Mouse (Mus musculus) large intestine, adult 2 months (tissue): ENCODE results near the gene Lrp8. TPM values are rescaled to one million over a fixed set of nuclear protein-coding genes. Genes with fewer than 3 reads are reported as not detected.

Experiments used
- DNase-seq: peaks from one replicate; pipeline ENCODE4 v3.0.0-alpha.2; 2012; ENCODE audit warnings: low read depth, low spot score
- whole genome bisulfite sequencing: fragments of 180-500 bp; shearing (Covaris S2); methylation state at CpG from one replicate; pipeline ENCODE4 v1.1.7; 2018; 5-methylcytosine and 5-hydroxymethylcytosine counted together
- polyA plus RNA-seq: library from polyadenylated mRNA; depleted of rRNA; stranded (reverse); fragments of >200 nt; gene quantifications from 2 replicates; pipeline ENCODE4 v1.2.3, GENCODE M21; 2012

The Lrp8 gene
- polyA plus RNA-seq, 1 experiment, result 2.3 TPM

DNA sequence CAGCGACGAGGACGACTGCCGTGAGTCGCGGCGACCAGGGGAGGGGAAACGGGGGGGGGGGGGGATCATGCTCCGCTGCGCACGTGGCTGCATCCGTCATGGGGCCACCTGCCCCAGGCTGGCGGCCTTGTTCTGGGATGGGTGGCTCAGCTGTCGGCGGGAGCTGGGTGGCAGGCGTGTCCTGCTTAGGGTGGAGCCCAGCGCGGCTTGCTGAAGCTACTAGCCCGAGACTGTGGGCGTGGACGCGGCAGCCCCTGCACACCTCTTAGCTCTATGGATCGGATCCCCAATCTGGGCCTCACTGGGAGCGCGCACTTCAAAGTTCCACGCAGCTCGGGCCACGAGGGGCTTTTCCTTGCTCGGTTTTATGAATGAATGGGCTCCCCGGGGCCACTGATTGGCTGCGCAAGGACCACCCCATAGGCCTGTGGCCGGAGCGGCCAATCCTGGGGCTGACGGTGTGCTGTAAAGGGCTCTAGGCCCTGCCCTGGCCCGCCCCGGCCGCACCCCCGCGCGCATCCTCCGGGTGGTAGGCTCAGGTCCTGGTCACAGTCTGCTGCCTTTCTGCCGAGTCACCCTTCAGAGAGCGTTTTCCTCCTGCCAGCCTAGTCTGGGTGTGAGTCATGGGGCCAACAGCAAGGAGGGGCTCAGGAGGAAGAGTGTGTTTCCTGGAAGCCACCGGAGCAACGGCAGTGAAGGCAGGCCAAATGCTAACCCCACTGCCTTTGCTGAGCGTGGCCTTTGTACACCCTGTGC is 1.5 kb downstream of the Lrp8 start:
- peak; percentile 62 for DNase-seq
- under 1% methylated on average over 44 of the region's 46 CpGs for WGBS

DNA sequence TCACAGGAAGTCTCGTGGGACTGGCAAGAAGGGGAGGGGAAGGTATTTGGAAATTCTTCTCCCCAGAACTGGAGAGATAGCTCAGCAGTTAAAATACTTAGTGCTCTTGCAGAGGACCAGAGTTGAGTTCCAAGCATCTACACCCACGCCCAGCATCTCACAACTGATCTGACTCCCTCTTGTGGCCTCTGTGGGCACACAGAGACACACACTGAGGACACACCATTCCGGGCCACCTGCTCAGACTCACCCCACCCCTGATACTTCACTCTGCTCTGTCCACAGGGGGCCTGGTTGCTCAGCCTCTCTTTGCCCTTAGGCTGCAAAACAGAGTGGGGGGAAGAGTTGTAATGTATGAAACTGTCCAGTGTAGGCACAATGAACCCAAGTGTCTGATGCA is 3.4 kb downstream of the Lrp8 start:
- no peak for DNase-seq
- WGBS, result 77% methylated on average over 3 of the region's 3 CpGs

DNA sequence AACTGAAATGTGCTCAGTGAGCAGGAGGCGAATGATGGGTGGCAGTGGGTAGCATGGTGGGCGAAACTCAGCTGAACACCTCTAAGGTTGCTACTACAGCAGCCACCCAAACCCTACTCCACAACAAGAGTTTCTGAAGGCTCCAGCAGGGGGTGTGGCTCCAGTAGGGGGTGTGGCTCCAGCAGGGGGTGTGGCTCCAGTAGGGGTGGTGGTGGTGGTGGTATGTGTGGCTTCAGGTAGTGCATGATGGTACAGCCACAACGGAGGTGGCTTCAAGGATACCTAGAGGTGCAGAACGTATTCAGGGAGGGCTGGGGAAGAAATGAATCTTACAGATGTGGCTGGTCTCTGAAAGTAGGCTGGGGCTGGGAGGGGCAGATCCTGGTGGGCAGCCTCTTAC is 5.7 kb downstream of the Lrp8 start:
- 75% methylated on average over 4 of the region's 4 CpGs for WGBS
- DNase-seq, result no peak

DNA sequence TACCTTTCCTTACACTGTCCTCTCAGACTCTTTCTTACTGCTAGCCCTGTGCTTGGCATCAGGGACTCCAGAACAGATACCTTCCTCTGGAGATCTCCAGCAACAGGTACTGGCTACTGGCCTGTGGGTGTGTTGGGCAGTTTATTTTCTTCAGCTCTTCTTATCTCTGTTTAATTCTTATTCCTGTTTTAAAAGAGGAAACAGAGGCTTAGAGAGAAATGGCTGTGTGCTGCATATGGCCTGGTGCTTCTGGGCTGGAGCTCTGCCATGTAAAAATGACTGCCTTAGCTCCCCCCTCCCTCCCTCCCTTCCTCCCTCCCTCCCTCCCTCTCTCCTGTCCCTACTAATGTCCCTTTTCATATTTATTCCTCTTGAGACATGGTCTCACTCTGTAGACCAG is 6.6 kb downstream of the Lrp8 start:
- no peak for DNase-seq

DNA sequence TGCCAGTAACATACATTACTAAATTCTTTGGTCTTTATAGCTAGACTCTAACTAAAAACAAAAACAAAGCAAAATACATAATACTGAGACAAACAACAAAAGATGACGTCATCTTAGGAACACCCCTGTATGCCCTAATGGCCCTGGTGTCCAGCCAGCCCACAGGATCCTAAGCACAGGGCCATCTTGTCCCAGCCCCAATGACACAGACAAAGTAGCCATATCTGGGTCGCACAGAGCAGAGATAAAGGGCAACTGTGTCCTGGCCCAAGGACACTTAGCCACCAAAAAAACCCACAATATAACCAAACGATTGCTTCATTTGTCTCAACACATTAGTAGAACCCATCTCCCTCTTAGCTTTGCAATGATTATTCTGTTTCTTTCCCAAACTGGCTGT is 8.9 kb downstream of the Lrp8 start:
- no peak for DNase-seq
- 85% methylated on average over 3 of the region's 3 CpGs for WGBS

DNA sequence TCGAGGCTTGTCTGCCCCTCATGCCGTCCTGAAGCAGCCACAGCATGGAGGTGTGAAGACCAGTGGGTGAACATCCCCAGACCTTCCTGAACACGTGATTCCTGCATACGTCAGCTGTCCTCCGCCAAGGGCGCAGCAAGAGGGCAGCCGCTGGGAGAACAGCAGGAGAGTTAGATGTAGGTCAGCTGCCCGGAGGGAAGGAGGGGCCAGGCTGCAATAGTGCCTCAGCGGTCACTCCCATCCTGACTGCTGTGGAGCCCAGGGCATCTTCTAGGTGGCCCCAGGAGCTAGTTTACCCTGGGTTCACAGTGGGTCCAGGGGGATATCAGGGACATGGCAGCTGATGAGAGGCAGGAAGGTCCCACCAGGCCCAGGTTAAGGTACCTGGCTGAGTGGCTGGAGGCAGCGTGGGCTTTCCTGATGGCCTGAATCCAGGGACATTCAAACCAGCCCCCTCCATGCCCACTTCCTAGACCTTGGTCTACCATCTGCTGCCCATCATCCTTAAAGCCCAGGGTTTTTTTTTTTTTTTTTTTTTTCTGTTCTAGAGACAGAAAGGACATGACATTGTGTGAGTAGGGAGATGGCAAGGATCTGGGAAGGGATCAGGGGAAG is 9.8 kb downstream of the Lrp8 start:
- WGBS, result 66% methylated on average over 10 of the region's 10 CpGs
- no peak for DNase-seq

DNA sequence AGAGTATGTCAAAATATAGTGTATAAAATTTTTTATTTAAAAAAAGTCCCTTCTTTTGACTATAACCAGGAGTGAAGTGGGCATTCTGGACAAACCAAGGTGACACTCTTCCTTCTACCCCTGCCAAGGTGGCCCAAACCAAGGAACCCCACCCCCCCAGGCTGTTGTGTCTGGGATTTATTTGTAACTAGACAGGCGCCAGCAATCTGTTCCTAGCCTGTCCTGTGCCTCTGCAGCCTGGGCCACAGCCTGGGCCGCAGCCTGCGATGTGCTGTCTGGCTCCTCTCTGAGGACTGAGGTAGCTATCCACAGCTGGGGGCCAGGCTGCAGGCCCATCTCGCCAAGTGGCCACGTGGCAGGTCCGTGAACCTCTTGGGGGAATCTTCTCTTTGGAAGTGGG is 10.3 kb downstream of the Lrp8 start:
- WGBS, result 88% methylated on average over 6 of the region's 6 CpGs
- DNase-seq, result no peak

DNA sequence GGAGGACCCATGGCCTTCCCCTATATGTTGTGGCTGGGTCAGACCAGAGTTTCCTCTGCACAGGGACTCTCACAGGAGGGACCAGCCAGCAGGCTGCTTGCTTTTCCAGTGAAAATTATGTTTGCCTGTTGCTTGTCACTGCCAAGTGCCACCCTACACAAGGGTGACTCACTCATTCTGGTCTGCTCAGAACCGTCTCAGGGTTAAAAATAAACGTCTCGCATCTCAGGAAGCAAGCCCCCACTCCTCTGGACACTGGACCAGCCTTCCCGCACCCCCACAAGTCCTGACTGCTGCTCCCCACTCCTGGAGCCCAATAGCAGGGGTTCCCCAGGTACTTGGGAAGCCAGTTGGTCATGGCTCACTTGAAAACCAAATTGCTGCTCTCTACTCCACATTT is 14.4 kb downstream of the Lrp8 start:
- DNase-seq, result no peak
- WGBS, result 56% methylated on average over 4 of the region's 4 CpGs

DNA sequence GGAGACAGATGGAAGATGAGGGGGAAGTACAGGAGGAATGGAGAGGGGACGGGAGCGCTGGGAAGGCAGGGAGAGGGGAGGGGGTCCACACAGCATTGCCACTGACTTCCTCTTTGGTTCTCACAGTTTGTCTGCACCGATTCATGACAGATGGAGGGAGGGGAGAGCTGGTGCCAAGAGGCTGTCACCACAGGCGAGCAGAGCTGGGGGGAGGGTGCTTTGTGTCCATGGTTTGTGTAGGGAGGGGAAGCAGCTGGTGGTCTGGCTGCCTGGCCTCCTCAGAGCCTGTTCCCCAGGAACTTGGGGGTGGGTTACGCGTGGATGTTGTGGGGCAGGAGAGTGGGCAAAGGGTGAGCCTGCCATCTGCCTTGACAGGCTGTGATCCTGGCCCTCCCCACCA is 15.4 kb downstream of the Lrp8 start:
- 75% methylated on average over 6 of the region's 6 CpGs for WGBS
- DNase-seq, result no peak

DNA sequence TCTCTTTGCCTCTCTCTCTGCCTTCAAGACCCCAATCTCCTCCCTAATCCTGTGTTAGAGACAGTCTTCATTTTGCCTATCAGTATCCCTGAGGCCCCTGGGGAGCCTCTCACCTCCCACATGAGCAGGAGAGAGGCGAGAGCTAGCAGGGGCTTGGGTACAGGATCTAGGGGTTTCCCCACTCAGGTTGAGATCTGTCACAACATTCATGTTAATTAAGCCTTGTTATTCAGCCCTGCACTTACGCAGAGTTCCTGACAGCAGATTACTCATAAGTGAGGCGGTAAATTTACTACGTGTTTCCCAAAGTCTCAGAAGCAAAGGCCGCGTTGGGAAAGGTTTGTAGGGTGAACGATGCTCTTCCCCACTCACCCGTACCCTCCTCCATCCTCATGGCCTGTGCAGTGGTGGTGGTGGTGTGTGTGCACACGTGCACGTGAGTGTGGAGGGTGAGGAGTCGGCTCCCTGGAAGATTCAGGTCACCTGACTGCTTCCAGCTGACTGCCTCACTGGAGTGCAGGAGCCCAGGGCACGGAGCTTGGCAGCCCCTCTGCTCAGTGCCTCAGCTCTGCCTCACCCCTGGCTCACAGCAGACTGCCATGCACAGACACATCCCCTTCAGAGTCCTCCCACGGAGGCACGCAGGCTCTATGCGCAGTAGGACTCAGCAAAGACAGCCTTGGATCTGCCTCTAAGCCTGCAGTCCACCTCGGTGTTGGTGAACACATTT is 18.1 kb downstream of the Lrp8 start:
- 82% methylated on average over 16 of the region's 16 CpGs for WGBS
- DNase-seq, result no peak

DNA sequence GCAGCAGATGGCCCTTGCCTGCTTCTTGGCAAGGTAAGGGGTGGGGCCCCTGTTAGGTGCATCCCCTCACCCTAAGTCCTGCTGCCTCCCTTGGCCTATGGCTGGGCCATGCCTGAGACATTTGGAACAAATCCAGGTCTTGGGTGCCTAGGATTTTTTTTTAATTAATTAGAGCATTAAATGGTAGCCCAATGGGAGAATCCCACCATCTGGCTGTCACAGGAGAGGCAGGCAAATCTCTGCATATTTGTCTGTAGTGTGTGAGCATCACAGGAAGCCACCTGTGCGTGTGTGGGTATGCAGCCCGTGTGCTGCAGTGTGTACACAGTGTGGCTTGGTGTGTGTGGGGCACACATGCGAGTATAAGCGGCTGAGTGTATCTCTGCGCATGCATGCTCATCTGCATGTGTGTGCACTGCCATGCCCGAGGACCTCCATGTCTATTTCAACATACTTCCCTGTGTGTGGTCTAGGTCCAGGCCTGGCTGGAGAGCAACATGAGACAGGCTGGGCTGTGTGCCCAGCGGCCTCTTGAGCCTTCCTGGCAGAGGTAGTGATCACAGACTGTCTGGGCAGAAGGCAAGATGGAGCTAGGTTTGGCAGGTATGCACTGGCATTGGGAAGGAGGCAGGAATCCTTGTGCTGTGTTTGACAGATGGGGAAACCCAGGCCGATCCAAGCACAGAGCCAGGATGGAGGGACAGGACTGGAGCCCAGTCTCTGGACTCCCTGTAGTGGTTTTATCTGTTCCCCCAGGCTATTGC is 19.0 kb downstream of the Lrp8 start:
- WGBS, result 82% methylated on average over 8 of the region's 8 CpGs

DNA sequence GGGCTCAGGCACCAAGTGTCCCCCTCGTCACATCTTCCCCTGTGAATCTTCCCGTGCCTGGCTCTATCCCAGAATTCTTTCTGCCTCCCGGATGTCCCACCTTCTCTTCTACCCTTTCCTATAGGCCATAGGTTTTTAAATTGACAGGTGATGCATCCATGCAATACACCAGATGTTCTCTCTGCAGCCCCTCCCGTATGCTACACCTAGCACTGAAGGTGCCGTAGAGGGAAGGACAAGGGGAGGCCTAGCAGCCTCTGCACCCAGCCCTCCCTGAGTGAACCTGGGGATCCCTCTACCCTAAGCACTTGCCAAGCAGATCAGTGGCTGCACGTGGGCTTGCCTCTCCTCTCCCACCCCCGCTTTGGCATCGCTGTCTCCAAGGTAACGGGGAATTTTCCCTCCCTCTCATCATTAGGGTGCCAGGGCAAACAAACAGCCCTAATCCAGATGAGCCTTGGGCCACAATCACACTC is 20.9 kb downstream of the Lrp8 start:
- WGBS, result 78% methylated on average over 9 of the region's 9 CpGs
- DNase-seq, result no peak

More for the DNA sequence above, 19.0 kb downstream of the Lrp8 start:
- no peak for DNase-seq

DNA sequence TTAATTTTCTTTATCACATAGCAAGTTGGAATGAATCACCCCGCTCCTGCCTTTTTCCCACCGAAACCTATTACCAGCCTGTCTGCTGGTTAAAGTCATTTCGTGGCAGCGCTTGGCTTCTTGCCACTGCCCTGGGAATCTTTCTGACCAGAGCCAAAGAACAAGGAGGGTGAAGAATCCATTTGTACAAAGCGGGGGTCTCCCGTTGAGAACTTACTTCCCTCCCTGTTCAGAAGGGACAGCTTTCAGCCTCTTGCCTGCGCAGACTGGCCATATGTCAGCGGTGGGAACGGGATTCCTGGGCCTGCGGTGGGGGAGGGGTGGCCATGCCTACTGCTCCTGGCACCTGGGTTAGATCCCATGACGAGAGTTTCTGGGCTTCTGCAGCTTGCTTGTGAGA is 21.4 kb downstream of the Lrp8 start:
- DNase-seq, result no peak
- 77% methylated on average over 11 of the region's 11 CpGs for WGBS

DNA sequence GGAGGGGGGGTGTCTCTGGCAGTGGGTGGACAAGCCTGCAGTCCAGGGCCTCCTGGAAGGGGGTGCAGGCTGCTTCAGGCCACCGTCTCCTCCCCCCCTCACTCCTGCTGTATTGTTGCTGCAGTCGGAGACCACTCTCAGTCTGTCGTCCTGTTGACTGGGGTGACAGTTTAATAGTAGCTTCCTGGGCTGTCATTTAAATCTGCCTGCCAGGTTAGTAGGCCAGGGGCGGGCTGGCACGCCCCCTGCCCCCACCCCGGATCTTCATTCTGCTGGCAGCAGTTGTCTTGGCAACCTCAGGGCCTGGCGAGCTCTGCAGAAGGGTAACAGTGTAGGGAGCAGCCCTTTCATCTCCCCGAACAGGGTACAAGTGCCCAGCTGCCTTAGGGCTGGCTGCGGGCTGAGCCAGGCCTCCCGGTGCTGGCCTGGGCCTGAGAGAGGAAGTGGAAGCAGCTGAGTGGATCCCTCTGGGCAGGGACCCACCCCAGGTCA is 26.7 kb downstream of the Lrp8 start:
- 23% methylated on average over 10 of the region's 10 CpGs for WGBS
- DNase-seq, result no peak

DNA sequence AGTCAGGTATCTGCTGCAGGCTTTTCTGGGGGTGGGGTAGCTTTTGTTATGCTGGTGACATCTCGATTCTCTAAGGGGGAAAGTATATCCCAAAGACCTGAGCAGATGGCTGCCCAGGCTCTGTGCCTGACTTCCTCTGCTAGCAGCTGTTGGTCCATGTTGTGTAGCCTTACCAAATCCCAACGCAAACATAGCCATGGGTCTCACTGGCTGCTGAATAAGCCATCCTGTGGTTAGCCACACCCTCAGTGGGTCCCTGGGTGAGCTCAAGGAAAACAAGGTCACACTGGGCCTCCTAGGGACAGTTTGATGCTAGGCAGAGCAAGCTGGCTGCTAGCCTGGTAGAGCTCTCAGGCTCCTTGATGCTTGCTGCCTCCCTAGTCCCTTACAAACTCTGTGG is 27.6 kb downstream of the Lrp8 start:
- 65% methylated on average over 2 of the region's 2 CpGs for WGBS
- no peak for DNase-seq

DNA sequence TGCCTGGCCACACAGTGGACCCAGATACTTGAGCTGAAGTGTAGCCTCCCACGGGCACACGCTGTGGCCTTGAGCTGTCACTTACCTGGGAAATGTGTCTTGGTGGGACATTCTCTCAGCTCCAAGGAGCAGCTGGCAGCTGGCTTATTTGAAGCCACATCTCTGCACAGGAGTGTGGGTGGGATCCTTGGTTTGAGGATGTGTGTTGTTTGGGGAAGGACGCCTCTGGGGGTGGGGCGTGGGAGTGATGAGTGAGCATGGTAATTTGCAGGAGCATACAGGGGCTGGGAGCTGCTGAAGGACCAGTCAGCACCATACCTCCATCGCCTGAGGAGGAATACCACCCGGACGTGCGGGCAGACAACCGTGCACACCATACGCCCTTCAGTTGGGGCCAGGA is 28.1 kb downstream of the Lrp8 start:
- 89% methylated on average over 10 of the region's 10 CpGs for WGBS
- no peak for DNase-seq

DNA sequence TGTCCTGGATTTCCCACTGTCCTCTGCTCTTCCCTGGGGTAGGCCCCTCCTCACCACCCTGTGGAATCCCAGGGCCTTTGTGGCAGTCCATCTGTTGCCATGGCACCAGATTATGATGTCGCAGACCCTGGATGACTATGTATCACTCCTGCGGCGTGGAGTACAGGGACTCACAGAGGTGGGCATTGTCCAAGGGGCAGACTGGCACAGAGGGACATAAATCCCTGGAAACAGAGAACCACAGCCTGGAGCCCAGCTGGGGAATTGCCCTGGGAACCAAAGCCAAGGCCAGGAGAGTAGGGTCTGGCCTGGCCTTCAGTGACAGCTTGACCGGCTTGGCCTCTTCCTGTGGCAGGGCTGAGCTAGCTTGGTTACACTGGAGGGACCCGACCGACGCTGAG is 28.8 kb downstream of the Lrp8 start:
- no peak for DNase-seq

DNA sequence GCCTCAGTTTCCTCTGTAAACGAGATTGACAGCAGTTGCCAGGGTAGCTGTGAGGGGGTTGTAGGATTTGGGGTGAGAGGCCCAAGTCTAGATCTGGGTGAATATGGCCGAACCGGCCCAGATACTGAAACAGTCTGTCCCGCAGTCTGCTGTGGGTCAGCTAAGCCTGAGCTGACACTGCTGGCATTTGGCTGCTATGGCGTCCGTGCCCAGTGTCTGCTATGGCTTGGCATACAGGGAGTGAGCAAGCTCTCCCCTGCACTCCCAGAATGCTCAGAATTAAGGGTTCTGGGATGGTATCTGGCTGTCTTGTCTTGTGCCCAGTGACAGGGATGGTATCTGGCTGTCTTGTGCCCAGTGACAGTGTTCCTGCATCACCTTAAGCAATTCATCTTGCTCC is 29.6 kb downstream of the Lrp8 start:
- DNase-seq, result no peak
- 95% methylated on average over 6 of the region's 6 CpGs for WGBS

More for the DNA sequence above, 28.8 kb downstream of the Lrp8 start:
- 85% methylated on average over 7 of the region's 7 CpGs for WGBS

DNA sequence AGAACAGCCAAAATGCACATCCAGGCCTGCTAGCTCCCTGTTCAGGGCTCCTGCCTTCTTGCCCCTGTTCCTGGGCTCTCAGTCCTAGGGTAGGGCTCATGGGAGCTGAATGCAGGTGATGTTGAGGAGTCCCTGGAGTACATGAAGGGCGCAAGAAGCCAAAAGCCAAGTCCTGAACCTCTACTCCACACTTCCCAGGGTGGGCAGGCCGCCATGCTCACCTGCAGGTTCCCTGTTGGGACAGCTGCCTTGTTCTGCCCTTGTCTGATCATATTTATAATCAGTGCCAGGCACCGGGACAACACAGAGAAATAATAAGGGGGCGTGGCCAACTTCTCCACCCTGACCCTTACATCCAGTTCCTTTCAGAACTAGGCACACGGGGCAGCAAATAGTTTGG is 31.5 kb downstream of the Lrp8 start:
- no peak for DNase-seq
- 45% methylated on average over 5 of the region's 5 CpGs for WGBS
